Mouse (Mus musculus): Measurements from ENCODE around the gene Gpc5. TPM values are rescaled to one million over a fixed set of nuclear protein-coding genes. Genes with fewer than 3 reads are reported as not detected.

Gpc5 gene
- total RNA-seq, 2 experiments from 2014 or later: 37.8 to 38.6 TPM

GRCm38 (mm10) chr14:115371131-115371530, 279.1 kb downstream of the Gpc5 start:
- DNase-seq: no peak

GRCm38 (mm10) chr14:115391831-115392230, 299.8 kb downstream of the Gpc5 start:
- no peak for DNase-seq

GRCm38 (mm10) chr14:115392894-115393524, 301.0 kb downstream of the Gpc5 start:
- DNase-seq: peak; percentile 33 to 42

- DNase-seq: no peak
Observed at GRCm38 (mm10) chr14:115406596-115406995, 314.6 kb downstream of the Gpc5 start.

GRCm38 (mm10) chr14:115407309-115407930, 315.4 kb downstream of the Gpc5 start:
- no peak for DNase-seq

GRCm38 (mm10) chr14:115410881-115411280, 318.9 kb downstream of the Gpc5 start:
- DNase-seq: no peak

GRCm38 (mm10) chr14:115411513-115412174, 319.6 kb downstream of the Gpc5 start:
- DNase-seq: no peak

- DNase-seq: no peak
Observed at GRCm38 (mm10) chr14:115412821-115413220, 320.8 kb downstream of the Gpc5 start.

- DNase-seq: no peak
Observed at GRCm38 (mm10) chr14:115413429-115413828, 321.4 kb downstream of the Gpc5 start.

GRCm38 (mm10) chr14:115414545-115414944, 322.5 kb downstream of the Gpc5 start:
- DNase-seq: no peak

- DNase-seq: no peak
Observed at GRCm38 (mm10) chr14:115431967-115432366, 340.0 kb downstream of the Gpc5 start.

GRCm38 (mm10) chr14:115432368-115432767, 340.4 kb downstream of the Gpc5 start:
- no peak for DNase-seq

- no peak for DNase-seq
Observed at GRCm38 (mm10) chr14:115436617-115437016, 344.6 kb downstream of the Gpc5 start.

- DNase-seq: no peak
Observed at GRCm38 (mm10) chr14:115444789-115445770, 353.1 kb downstream of the Gpc5 start.

- DNase-seq: no peak
Observed at GRCm38 (mm10) chr14:115450938-115451337, 358.9 kb downstream of the Gpc5 start.

GRCm38 (mm10) chr14:115467960-115468359, 375.9 kb downstream of the Gpc5 start:
- DNase-seq: no peak

GRCm38 (mm10) chr14:115475234-115475633, 383.2 kb downstream of the Gpc5 start:
- DNase-seq: peak in 1 of 2 experiments; percentile 25

GRCm38 (mm10) chr14:115477360-115477759, 385.3 kb downstream of the Gpc5 start:
- no peak for DNase-seq

- peak in 1 of 2 experiments; percentile 14 for DNase-seq
Observed at GRCm38 (mm10) chr14:115485090-115485489, 393.1 kb downstream of the Gpc5 start.

GRCm38 (mm10) chr14:115500794-115501193, 408.8 kb downstream of the Gpc5 start:
- no peak for DNase-seq

GRCm38 (mm10) chr14:115546516-115547282, 454.7 kb downstream of the Gpc5 start:
- no peak for DNase-seq

GRCm38 (mm10) chr14:115551996-115552395, 460.0 kb downstream of the Gpc5 start:
- no peak for DNase-seq

Data from layer of hippocampus, postnatal 36 days (tissue).